Mouse (Mus musculus): ENCODE data around the gene Cenpb. TPM values are rescaled to one million over a fixed set of nuclear protein-coding genes. Genes with fewer than 3 reads are reported as not detected.
"Not testable (repeated sequence)": the region's sequence is repeated elsewhere in the genome, so short reads cannot be mapped to it uniquely, and the experiment has no call there.

Gene Cenpb
- 9.3 and 9.7 TPM in 2 replicates for polyA plus RNA-seq (2014; fragmentation: Nextera tagmentation; extraction: Ambion mirVana)

DNA sequence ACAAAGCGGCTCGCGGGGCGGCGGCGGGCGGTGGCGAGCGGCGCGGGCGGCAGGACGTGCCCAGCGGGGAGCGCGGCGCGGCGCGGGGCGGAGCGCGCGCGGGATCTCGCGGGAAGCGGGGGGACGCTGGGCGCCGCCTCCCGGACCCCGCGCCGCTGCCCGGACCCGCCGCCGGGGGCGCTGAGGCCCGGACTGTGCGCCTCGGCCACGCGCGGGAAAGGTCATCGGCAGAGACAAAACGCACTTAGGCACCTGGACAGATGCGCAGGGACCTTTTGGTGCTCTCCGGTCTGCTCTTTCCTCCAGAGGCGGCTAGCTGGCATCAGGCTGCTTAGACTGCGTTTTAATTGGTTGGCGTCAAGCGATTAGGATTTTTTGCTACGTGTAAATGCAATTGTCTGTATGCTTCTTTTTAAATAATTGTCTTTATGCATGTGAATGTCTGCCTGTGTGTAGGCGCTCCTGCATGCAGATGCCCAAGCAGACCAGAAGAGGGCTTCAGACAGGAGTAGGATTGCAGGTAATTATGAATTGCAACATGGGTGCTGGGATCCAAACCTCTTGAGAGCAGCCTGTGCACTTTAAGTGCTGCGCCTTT is at the start of gene Cenpb:
Gene Cenpb, minus strand, starts transcription at position 78 of the 598 bp plus-strand sequence.
- H3K36me3 ChIP-seq (ENCODE audit: control insufficient read depth, insufficient read depth, low read length), result peaks cover 11% of the 10 kb centered on the region
- 2% methylated on average over 50 of the region's 57 CpGs for WGBS
- peak; percentile 89 for ATAC-seq

DNA sequence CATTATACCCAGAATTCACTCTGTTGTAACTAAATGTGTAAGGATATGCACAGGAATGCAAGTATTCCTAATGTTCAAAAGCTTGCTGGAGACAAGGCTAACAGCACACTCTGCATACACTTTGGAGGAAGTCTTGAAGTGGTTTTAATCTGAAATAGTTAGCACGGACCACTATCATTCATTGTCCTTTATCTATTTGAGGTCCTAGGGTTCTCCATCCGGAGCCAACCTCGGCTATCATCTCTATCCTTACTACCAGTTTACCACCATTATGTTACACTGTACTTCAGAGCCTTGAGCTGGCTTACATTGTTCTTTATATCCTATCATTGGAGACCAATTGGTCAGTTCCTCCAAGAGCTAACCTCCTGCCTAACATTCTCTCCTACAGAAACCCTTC is 47.4 kb upstream of the Cenpb start:
- Histone ChIP-seq H3K9ac (ENCODE audit: low read length) (no peak overlapping the region), H3K4me1 (ENCODE audit: control insufficient read depth, insufficient read depth, low read length) (no peaks in the 10 kb centered on the region), H3K27ac (ENCODE audit: low read depth, low read length) (no peak overlapping the region), H3K4me2 (ENCODE audit: low read length) (no peak overlapping the region), H3K36me3 (ENCODE audit: control insufficient read depth, insufficient read depth, low read length) (no peaks in the 10 kb centered on the region), H3K9me3 (replicated peaks; ENCODE audit: control insufficient read depth, low read length) (no peaks in the 10 kb centered on the region), H3K27me3 (replicated peaks; ENCODE audit: control insufficient read depth, insufficient read depth, low read length) (no peaks in the 10 kb centered on the region), H3K4me3 (ENCODE audit: low read depth, low read length) (no peak overlapping the region)
- 90% methylated on average over 3 of the region's 3 CpGs for WGBS
- ATAC-seq, result no peak
- DNase-seq (ENCODE audit: low spot score), result no peak

More for the DNA sequence above, at the start of gene Cenpb:
- Histone ChIP-seq H3K4me2 (ENCODE audit: low read length) (peak within 1 kb of the TSS; percentile 69), H3K4me3 (ENCODE audit: low read depth, low read length) (peak within 1 kb of the TSS; percentile 91), H3K9me3 (replicated peaks; ENCODE audit: control insufficient read depth, low read length) (no peaks in the 10 kb centered on the region), H3K9ac (ENCODE audit: low read length) (peak within 1 kb of the TSS; percentile 96), H3K27ac (ENCODE audit: low read depth, low read length) (peak within 1 kb of the TSS; percentile 96), H3K4me1 (ENCODE audit: control insufficient read depth, insufficient read depth, low read length) (peaks cover 24% of the 10 kb centered on the region), H3K27me3 (replicated peaks; ENCODE audit: control insufficient read depth, insufficient read depth, low read length) (no peaks in the 10 kb centered on the region)
- peak; percentile 84 for DNase-seq (ENCODE audit: low spot score)

DNA sequence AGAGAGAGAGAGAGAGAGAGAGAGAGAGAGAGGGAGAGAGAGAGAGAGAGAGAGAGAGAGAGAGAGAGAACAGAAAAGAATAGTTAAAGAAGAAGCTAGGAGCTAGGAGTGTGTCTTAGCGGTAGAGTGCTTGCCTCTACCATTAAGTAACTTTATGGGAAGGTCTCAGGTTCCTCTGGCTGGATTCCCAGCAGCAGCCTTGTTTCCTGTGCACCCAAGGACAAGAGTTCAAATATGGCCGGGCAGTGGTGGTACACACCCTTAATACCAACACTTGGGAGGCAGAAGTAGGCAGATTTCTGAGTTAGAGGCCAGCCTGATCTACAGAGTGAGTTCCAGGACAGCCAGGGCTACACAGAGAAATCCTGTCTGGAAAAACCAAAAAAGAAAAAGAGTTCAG is 46.8 kb upstream of the Cenpb start:
- DNase-seq (ENCODE audit: low spot score); H3K9me3 ChIP-seq (replicated peaks; ENCODE audit: control insufficient read depth, low read length); H3K27me3 ChIP-seq (replicated peaks; ENCODE audit: control insufficient read depth, insufficient read depth, low read length); H3K9ac ChIP-seq (ENCODE audit: low read length); H3K4me3 ChIP-seq (ENCODE audit: low read depth, low read length); ATAC-seq; H3K4me1 ChIP-seq (ENCODE audit: control insufficient read depth, insufficient read depth, low read length); H3K27ac ChIP-seq (ENCODE audit: low read depth, low read length); H3K36me3 ChIP-seq (ENCODE audit: control insufficient read depth, insufficient read depth, low read length); H3K4me2 ChIP-seq (ENCODE audit: low read length): not testable (repeated sequence)
- WGBS, result 80% methylated on average over 2 of the region's 2 CpGs

DNA sequence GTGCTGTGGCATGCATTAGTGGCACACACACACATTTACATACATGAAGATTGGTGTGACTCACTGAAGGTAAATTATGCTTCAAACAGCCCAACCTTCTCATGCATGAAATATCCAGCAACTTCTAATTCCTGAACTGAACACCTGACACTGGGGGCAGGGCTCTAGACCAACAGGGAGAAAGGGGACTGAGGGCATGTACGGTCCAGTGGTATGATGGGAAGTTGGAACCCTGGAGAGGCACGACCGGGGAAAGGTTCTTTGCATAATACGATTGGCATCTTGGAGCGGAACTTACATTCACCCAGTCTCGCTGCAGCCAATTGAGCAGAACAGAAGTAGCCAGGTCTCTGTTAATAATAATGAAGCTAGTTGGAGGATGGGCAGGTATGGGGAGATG is 45.3 kb upstream of the Cenpb start:
- H3K9ac ChIP-seq (ENCODE audit: low read length), result no peak overlapping the region
- no peaks in the 10 kb centered on the region for H3K4me1 ChIP-seq (ENCODE audit: control insufficient read depth, insufficient read depth, low read length)
- no peaks in the 10 kb centered on the region for H3K36me3 ChIP-seq (ENCODE audit: control insufficient read depth, insufficient read depth, low read length)
- no peaks in the 10 kb centered on the region for H3K9me3 ChIP-seq (replicated peaks; ENCODE audit: control insufficient read depth, low read length)
- H3K27me3 ChIP-seq (replicated peaks; ENCODE audit: control insufficient read depth, insufficient read depth, low read length), result no peaks in the 10 kb centered on the region
- ATAC-seq, result no peak
- no peak overlapping the region for H3K4me3 ChIP-seq (ENCODE audit: low read depth, low read length)
- DNase-seq (ENCODE audit: low spot score), result no peak
- H3K27ac ChIP-seq (ENCODE audit: low read depth, low read length), result no peak overlapping the region
- no peak overlapping the region for H3K4me2 ChIP-seq (ENCODE audit: low read length)
- 77% methylated on average over 6 of the region's 6 CpGs for WGBS

DNA sequence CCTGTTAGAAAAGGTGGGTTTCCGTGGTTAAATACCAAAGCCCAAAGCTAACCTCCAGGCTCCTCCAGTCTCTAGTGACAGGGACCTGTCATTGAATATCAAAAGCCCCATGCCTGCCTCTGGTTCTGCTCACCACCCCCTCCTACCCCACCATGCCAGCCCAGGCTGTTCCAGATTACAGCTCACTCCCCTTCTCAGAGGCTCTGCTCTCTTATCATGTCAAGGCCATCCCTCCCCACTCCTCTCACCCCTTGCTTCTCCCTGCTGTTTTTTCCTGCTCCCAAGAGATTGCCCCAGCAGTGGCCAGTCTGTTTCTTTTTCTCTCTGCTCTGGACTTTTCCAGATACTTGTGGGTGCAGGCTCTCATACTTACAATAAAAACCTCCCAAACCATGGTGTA is 43.7 kb upstream of the Cenpb start:
- Histone ChIP-seq H3K4me2 (ENCODE audit: low read length) (no peak overlapping the region), H3K27ac (ENCODE audit: low read depth, low read length) (no peak overlapping the region), H3K9me3 (replicated peaks; ENCODE audit: control insufficient read depth, low read length) (no peaks in the 10 kb centered on the region), H3K9ac (ENCODE audit: low read length) (no peak overlapping the region), H3K4me3 (ENCODE audit: low read depth, low read length) (no peak overlapping the region), H3K36me3 (ENCODE audit: control insufficient read depth, insufficient read depth, low read length) (no peaks in the 10 kb centered on the region), H3K27me3 (replicated peaks; ENCODE audit: control insufficient read depth, insufficient read depth, low read length) (no peaks in the 10 kb centered on the region), H3K4me1 (ENCODE audit: control insufficient read depth, insufficient read depth, low read length) (no peaks in the 10 kb centered on the region)
- WGBS, result 77% methylated on average over 1 of the region's 1 CpGs
- DNase-seq (ENCODE audit: low spot score) (no peak), ATAC-seq (no peak)

DNA sequence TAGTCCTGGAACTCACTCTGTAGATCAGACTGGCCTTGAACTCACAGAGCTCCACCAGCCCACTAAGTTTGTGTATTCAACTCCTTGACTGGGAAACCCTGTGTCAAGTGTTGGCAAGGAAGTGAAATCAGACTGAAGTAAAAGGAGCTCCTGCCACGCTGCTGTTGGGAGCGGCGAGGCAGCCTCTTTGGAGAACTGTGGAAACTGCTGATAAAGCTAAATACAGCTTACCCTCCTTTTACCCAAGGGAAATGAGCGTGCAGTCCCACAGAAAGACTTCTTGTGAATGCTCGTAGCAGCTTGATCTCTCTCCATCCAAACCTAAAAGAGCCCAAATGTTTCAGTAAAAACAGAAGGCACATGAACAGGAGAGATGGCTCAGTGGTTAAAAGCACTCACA is 42.7 kb upstream of the Cenpb start:
- Histone ChIP-seq H3K36me3 (ENCODE audit: control insufficient read depth, insufficient read depth, low read length) (no peaks in the 10 kb centered on the region), H3K9ac (ENCODE audit: low read length) (no peak overlapping the region), H3K9me3 (replicated peaks; ENCODE audit: control insufficient read depth, low read length) (no peaks in the 10 kb centered on the region), H3K4me2 (ENCODE audit: low read length) (no peak overlapping the region), H3K4me3 (ENCODE audit: low read depth, low read length) (no peak overlapping the region), H3K27ac (ENCODE audit: low read depth, low read length) (no peak overlapping the region), H3K27me3 (replicated peaks; ENCODE audit: control insufficient read depth, insufficient read depth, low read length) (no peaks in the 10 kb centered on the region), H3K4me1 (ENCODE audit: control insufficient read depth, insufficient read depth, low read length) (no peaks in the 10 kb centered on the region)
- ATAC-seq (no peak), DNase-seq (ENCODE audit: low spot score) (no peak)
- WGBS, result 62% methylated on average over 5 of the region's 5 CpGs

DNA sequence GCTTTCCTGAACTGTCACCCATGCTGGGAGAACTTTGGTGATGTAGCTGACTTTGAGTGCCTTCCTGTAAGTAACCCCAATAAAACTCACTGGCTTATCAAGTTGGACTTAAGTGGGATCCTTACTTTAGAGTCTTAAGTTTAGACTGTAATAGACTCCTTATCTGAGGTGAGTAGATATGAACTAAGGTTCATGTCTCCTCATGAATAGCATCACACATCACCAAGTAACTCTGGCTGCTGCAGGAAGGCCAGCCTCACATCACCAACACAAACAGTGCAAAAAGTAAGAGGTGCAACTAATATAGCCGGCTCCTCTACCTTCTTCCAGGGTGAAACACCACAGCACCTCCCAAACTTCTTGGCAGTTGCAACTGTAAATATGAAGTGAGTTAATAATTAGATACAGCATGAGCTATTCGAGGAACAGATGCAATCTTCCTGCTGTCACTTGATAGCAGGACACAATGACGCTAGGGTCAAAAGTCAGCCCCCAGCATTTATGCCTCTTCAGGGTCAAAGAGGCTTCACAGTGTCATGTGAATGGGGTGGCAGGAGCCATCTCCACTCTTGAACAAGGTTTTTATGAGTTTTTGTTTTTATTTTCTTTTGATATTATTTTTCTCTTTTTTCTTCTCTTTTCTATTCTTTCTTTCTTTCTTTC is 42.1 kb upstream of the Cenpb start:
- Histone ChIP-seq H3K4me2 (ENCODE audit: low read length) (no peak overlapping the region), H3K36me3 (ENCODE audit: control insufficient read depth, insufficient read depth, low read length) (no peaks in the 10 kb centered on the region), H3K9ac (ENCODE audit: low read length) (no peak overlapping the region), H3K4me3 (ENCODE audit: low read depth, low read length) (no peak overlapping the region), H3K27me3 (replicated peaks; ENCODE audit: control insufficient read depth, insufficient read depth, low read length) (no peaks in the 10 kb centered on the region), H3K4me1 (ENCODE audit: control insufficient read depth, insufficient read depth, low read length) (no peaks in the 10 kb centered on the region), H3K9me3 (replicated peaks; ENCODE audit: control insufficient read depth, low read length) (no peaks in the 10 kb centered on the region), H3K27ac (ENCODE audit: low read depth, low read length) (no peak overlapping the region)
- DNase-seq (ENCODE audit: low spot score) (no peak), ATAC-seq (no peak)
- WGBS, result 84% methylated on average over 3 of the region's 3 CpGs

DNA sequence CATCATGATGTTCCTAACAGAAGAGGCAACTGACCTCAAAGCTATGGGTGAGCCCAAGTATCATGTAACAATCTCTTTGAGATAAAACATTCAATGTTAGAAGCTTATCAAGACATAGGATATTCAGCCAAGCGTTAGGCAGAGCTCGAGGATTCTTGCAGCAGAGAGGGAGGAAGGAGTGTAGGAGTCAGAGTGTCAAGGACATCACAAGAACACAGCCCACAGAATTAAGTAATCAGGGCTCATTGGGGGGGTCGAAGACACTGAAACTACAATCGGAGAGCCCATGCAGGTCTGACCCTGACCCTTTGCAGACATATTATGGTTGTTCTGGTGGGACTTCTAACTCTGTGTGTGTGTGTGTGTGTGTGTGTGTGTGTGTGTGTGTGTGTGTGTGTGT is 40.2 kb upstream of the Cenpb start:
- Histone ChIP-seq H3K9me3 (replicated peaks; ENCODE audit: control insufficient read depth, low read length) (no peaks in the 10 kb centered on the region), H3K36me3 (ENCODE audit: control insufficient read depth, insufficient read depth, low read length) (no peaks in the 10 kb centered on the region), H3K4me3 (ENCODE audit: low read depth, low read length) (no peak overlapping the region), H3K27ac (ENCODE audit: low read depth, low read length) (no peak overlapping the region), H3K4me2 (ENCODE audit: low read length) (no peak overlapping the region), H3K27me3 (replicated peaks; ENCODE audit: control insufficient read depth, insufficient read depth, low read length) (no peaks in the 10 kb centered on the region), H3K9ac (ENCODE audit: low read length) (no peak overlapping the region), H3K4me1 (ENCODE audit: control insufficient read depth, insufficient read depth, low read length) (no peaks in the 10 kb centered on the region)
- ATAC-seq (no peak), DNase-seq (ENCODE audit: low spot score) (no peak)
- 83% methylated on average over 4 of the region's 4 CpGs for WGBS
